18 mouse cellular contexts compared by ENCODE assay signal in the genomic region with DNA sequence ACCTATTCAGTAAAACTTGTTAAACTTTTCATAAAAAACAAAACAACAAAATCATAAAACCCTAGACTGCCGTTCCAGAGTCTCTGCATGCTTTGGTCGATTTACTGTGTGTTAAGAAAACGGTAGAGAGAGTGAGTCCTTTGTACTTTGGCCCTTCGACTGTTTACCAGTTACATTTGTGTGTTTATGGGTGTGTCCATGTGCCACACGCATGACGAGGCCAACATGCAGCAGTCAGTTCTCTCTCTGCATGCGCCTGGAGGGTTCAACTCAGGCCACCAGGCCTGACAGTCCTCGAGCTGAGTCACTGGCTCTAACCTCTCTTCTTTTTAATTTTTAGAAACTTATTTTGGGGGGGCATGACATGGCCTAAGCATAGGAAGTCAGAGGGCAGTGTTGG. TPM values are rescaled to one million over a fixed set of nuclear protein-coding genes. Genes with fewer than 3 reads are reported as not detected.
DNase-seq lines count a peak whose midpoint lies in the region; ATAC-seq and TF ChIP-seq lines count a peak whose summit lies in the region.
"Had no signal": no experiment of that assay in that cellular context is flagged by ENCODE, and none has a peak within 500 bp of the region (broad histone marks: within the 10 kb centered on the region; RNA-seq: fewer than 3 reads in every experiment).

No protein-coding gene starts in this region.

- H3K9ac ChIP-seq in liver, embryonic 11.5 days (ENCODE audit: low read depth, low read length): no peak overlapping the region
- no peak overlapping the region for H3K9ac ChIP-seq in hindbrain, postnatal 0 days (replicated peaks; ENCODE audit: low read length)
- H3K9ac ChIP-seq: heart, embryonic 13.5 days had no signal

- peak; percentile 57 for ATAC-seq in liver, embryonic 11.5 days (replicated peaks; ENCODE audit: low FRiP score)
- peak; percentile 58 for ATAC-seq in megakaryocyte-erythroid progenitor cell, adult 5-6 weeks (replicated peaks; ENCODE audit: low FRiP score, low TSS enrichment, poor library complexity, severe bottlenecking)
- ATAC-seq in hindbrain, postnatal 0 days: no peak

- H3K4me2 ChIP-seq in liver, embryonic 11.5 days: no peak overlapping the region
- H3K4me2 ChIP-seq in hindbrain, postnatal 0 days (ENCODE audit: low read depth, low read length): no peak overlapping the region
- H3K4me2 ChIP-seq: heart, embryonic 13.5 days had no signal

- DNase-seq in kidney, adult 9 months: peak; percentile 32
- no peak for DNase-seq in kidney, postnatal 10 days
- DNase-seq in liver, embryonic 11.5 days (ENCODE audit: low spot score): no peak
- DNase-seq in urinary bladder, postnatal 25 days (ENCODE audit: low spot score): no peak
- no peak for DNase-seq in hindbrain, postnatal 0 days (ENCODE audit: low spot score)
- DNase-seq in right cerebral cortex, postnatal 14 days: no peak
- DNase-seq: B cell, adult 2 months; cerebellum, adult 9-10 months; gastrocnemius, postnatal 36 days; kidney, postnatal 14 days; lung, postnatal 10 days; right cerebral cortex, adult 18-20 months; thymus, postnatal 36 days had no signal

- TF ChIP-seq CTCF in hindbrain, postnatal 0 days (IDR thresholded peaks at IDR 0.05; ENCODE audit: low read depth): no peak

- peaks cover 18% of the 10 kb centered on the region for H3K36me3 ChIP-seq in liver, embryonic 11.5 days (ENCODE audit: control insufficient read depth, insufficient read depth, low read length)
- peaks cover 19% of the 10 kb centered on the region for H3K36me3 ChIP-seq in hindbrain, postnatal 0 days (ENCODE audit: insufficient read depth, low read length)

- H3K27ac ChIP-seq in liver, embryonic 11.5 days (ENCODE audit: low read depth, low read length): no peak overlapping the region
- H3K27ac ChIP-seq in hindbrain, postnatal 0 days: no peak overlapping the region
- H3K27ac ChIP-seq: heart, embryonic 13.5 days had no signal

- H3K27me3 ChIP-seq in liver, embryonic 11.5 days (replicated peaks; ENCODE audit: control insufficient read depth, insufficient read depth, low read length): no peaks in the 10 kb centered on the region
- H3K27me3 ChIP-seq in hindbrain, postnatal 0 days (ENCODE audit: insufficient read depth, low read length): no peaks in the 10 kb centered on the region
- H3K27me3 ChIP-seq: heart, embryonic 13.5 days had no signal

- H3K9me3 ChIP-seq in liver, embryonic 11.5 days (ENCODE audit: control insufficient read depth, low read length): no peaks in the 10 kb centered on the region
- H3K9me3 ChIP-seq in hindbrain, postnatal 0 days (ENCODE audit: low read length): no peaks in the 10 kb centered on the region
- H3K9me3 ChIP-seq: heart, embryonic 13.5 days had no signal

- no peak overlapping the region for H3K4me3 ChIP-seq in liver, embryonic 11.5 days (ENCODE audit: low read depth, low read length)
- H3K4me3 ChIP-seq in hindbrain, postnatal 0 days (ENCODE audit: low read length): no peak overlapping the region
- H3K4me3 ChIP-seq: heart, embryonic 13.5 days had no signal

- H3K4me1 ChIP-seq in liver, embryonic 11.5 days (replicated peaks; ENCODE audit: control insufficient read depth, insufficient read depth, low read length): peaks cover 9% of the 10 kb centered on the region; the same call in 1 of the 2 replicates
- H3K4me1 ChIP-seq in hindbrain, postnatal 0 days (ENCODE audit: insufficient read depth, low read length): no peaks in the 10 kb centered on the region
- H3K4me1 ChIP-seq: heart, embryonic 13.5 days had no signal

- 68% methylated on average over 8 of the region's 8 CpGs for WGBS in liver, embryonic 11.5 days
- 85% methylated on average over 8 of the region's 8 CpGs for WGBS in hindbrain, postnatal 0 days

RNA-seq across cellular contexts. Expression of gene Snrpe, which starts 8.2 kb away (rescaled TPM):
- 690 and 722 TPM in 2 replicates for polyA plus RNA-seq in liver, embryonic 11.5 days (2014; fragmentation: Nextera tagmentation; extraction: Ambion mirVana)
- total RNA-seq in megakaryocyte-erythroid progenitor cell, adult 5-6 weeks (2014; fragmentation: Nextera tagmentation): 649 and 758 TPM in 2 replicates
- 342 and 504 TPM in 2 replicates for total RNA-seq in megakaryocyte-erythroid progenitor cell, adult 5-6 weeks (2017)
- total RNA-seq in hindbrain, postnatal 0 days (2014; rRNA removed): 106 and 109 TPM in 2 replicates
- 415 and 427 TPM in 2 replicates for polyA plus RNA-seq in hindbrain, postnatal 0 days (2015; fragmentation: Nextera tagmentation; extraction: Ambion mirVana)

RNA-seq across cellular contexts. Expression of gene Zbed6, which starts 42.4 kb away (rescaled TPM):
- not detected in 2 replicates for polyA plus RNA-seq in liver, embryonic 11.5 days (2014; fragmentation: Nextera tagmentation; extraction: Ambion mirVana)
- total RNA-seq in megakaryocyte-erythroid progenitor cell, adult 5-6 weeks (2014; fragmentation: Nextera tagmentation): 15.3 and 16.4 TPM in 2 replicates
- total RNA-seq in megakaryocyte-erythroid progenitor cell, adult 5-6 weeks (2017): 18.3 and 19.1 TPM in 2 replicates
- 6.0 and 7.8 TPM in 2 replicates for total RNA-seq in hindbrain, postnatal 0 days (2014; rRNA removed)
- 0.15 and 0.87 TPM in 2 replicates for polyA plus RNA-seq in hindbrain, postnatal 0 days (2015; fragmentation: Nextera tagmentation; extraction: Ambion mirVana)
- polyA plus RNA-seq: embryonic facial prominence, embryonic 14.5 days; forebrain, embryonic 11.5 days; heart, embryonic 13.5 days; neural tube, embryonic 11.5 days had no signal

RNA-seq across cellular contexts. Expression of gene Gm38394, which starts 42.8 kb away (rescaled TPM):
- 4.4 and 4.5 TPM in 2 replicates for polyA plus RNA-seq in liver, embryonic 11.5 days (2014; fragmentation: Nextera tagmentation; extraction: Ambion mirVana)
- 14.2 and 15.7 TPM in 2 replicates for total RNA-seq in megakaryocyte-erythroid progenitor cell, adult 5-6 weeks (2014; fragmentation: Nextera tagmentation)
- 3.9 and 8.5 TPM in 2 replicates for total RNA-seq in megakaryocyte-erythroid progenitor cell, adult 5-6 weeks (2017)
- total RNA-seq in hindbrain, postnatal 0 days (2014; rRNA removed): 5.1 and 5.3 TPM in 2 replicates
- 1.2 and 1.7 TPM in 2 replicates for polyA plus RNA-seq in hindbrain, postnatal 0 days (2015; fragmentation: Nextera tagmentation; extraction: Ambion mirVana)
